Mouse (Mus musculus) adrenal gland, postnatal 36 days (tissue): ENCODE data around the gene Myo16. TPM values are rescaled to one million over a fixed set of nuclear protein-coding genes. Genes with fewer than 3 reads are reported as not detected.

Experiments used
- DNase-seq, 2 experiments: peaks; one replicate each; pipeline ENCODE4 v3.0.0; 2021; ENCODE audit warnings: mixed read lengths in 1 of 2
- total RNA-seq, 2 experiments: library from RNA; stranded (reverse); gene quantifications; 2 replicates each; pipeline ENCODE4 v1.2.3; 2021

Gene Myo16
- total RNA-seq, 2 experiments from 2014 or later = not detected

- no peak for DNase-seq
These were observed 325.3 kb downstream of the Myo16 start for GRCm38 (mm10) chr8:10479059-10479458.

GRCm38 (mm10) chr8:10480850-10481249 is 327.1 kb downstream of the Myo16 start:
- DNase-seq = no peak

DNA sequence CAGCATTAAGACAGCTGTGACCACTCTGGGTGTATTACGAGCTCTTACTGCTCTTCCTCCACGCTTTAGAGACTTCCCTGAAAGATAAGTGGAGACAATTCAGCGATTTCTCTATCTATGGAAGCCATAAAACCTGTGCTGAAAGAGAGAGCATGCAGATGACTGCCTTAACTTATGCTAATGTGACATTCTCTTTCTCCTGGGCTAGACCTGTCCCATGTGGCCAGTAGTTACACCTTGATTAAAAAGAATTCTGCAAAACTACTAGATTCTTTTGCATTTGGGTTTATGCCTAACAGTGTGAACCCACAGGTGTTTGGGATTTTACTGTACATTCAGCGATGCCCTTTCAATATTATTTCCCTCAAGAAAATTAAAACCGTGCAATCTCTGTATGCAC is 328.4 kb downstream of the Myo16 start:
- DNase-seq = no peak

GRCm38 (mm10) chr8:10482880-10483279 is 329.2 kb downstream of the Myo16 start:
- DNase-seq = no peak

DNA sequence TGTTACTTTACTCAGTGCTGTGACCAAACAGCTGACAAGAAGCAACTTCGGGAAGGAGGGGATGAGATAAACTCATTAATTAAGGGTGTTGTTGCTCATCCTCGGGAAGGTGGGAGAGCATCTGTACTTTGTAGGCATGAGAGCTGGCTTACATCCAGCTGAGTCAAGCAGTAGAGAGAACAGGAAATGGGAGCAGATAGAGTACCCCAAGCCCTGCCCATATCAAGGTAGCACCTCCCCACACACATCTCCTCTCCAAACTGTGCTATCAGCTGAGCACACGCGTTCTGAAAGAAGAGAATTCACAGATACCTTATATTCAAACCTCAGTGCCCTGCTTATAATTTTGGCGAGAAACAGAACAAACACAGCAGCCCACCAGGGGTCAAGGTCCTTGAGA is 330.1 kb downstream of the Myo16 start:
- no peak for DNase-seq

GRCm38 (mm10) chr8:10489738-10490419 is 336.2 kb downstream of the Myo16 start:
- no peak for DNase-seq

- DNase-seq = no peak
These were observed 336.7 kb downstream of the Myo16 start for GRCm38 (mm10) chr8:10490420-10490784.

DNA sequence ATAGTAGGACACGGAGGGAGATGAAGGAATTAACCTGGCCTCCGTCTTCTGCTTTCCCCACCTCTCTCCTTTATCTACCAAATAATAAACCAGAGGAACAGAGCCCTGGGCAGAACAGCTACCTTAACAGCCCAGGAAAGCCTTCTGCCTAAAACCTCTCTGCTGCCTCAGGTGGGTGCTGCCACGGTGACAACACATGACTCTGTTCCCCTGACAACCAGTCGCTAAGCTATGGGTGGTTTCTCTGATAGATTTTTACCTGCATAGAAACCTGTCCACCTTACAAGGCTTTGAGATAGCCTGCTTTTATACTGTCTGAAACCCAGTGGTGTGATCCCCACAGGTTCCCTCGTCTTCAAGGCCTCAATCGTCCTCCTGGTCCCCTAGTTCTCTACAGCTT is 337.2 kb downstream of the Myo16 start:
- DNase-seq = no peak

DNA sequence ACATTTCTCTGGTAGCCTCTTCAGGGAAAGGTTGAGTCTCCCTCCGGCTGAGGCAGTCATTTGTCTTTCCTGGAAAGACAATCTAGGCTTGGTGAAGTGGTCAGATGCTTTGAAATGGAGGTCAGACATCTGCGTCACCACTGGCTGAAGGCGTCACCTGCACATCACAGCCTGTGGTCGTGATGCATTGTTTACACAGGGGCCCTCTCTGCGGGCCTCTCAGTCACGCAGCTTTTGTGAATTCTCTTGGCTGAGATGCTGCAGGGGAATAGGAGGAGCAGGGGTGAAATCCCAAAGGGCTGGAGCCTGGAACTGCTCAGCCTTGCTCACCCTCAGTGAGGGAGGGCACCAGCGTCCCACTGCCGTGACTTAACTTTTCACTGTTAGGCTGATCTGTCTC is 346.1 kb downstream of the Myo16 start:
- DNase-seq = peak; percentile 11 to 30

- no peak for DNase-seq
These were observed 346.8 kb downstream of the Myo16 start for GRCm38 (mm10) chr8:10500465-10500864.

GRCm38 (mm10) chr8:10501750-10502149 is 348.0 kb downstream of the Myo16 start:
- no peak for DNase-seq

DNA sequence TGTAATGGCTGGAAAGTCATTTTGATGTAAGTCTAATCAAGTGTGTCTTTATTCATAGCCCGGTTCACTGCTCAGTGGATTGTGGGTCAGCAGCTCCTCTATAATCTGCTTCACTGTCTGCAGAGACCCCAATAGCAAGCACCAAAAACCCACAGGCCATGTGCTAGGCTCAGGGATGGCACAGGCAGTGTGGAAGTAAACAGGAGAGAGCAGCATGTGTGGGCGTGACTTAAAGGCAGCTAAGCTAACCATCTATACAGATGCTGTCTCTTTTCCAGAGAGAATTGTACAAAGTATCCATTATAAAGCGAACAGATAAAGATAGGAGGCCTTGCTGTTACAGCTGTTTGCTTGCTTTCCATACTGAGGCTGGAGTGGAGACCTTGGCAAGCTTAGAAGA is 358.4 kb downstream of the Myo16 start:
- no peak for DNase-seq

- DNase-seq = no peak
These were observed 363.7 kb downstream of the Myo16 start for GRCm38 (mm10) chr8:10517381-10517780.

DNA sequence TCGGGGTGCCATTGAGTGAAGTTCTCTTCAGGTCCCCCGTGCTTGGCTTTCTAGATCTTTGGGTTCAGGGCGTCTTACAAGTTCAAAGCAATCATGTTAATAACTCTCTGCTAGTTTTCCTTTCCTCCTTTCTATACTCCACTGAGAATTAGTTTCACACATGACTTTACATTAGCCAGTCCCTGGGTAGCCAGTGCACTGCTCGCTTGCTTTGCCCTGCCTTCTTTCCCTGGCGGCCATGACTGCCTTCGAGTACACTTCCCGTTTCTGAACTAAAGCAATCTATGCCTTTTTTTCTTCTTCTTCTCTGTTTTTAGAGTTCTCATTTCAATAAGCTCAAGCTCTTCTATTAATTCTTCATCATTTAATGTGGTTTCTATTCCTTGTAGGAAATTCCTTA is 365.6 kb downstream of the Myo16 start:
- no peak for DNase-seq

- no peak for DNase-seq
These were observed 367.8 kb downstream of the Myo16 start for GRCm38 (mm10) chr8:10521463-10521862.

GRCm38 (mm10) chr8:10525686-10526085 is 372.0 kb downstream of the Myo16 start:
- no peak for DNase-seq

- DNase-seq = no peak
These were observed 372.9 kb downstream of the Myo16 start for GRCm38 (mm10) chr8:10526616-10527015.

- no peak for DNase-seq
These were observed 381.0 kb downstream of the Myo16 start for GRCm38 (mm10) chr8:10534619-10535286.

GRCm38 (mm10) chr8:10538319-10538718 is 384.6 kb downstream of the Myo16 start:
- no peak for DNase-seq

GRCm38 (mm10) chr8:10539665-10540064 is 386.0 kb downstream of the Myo16 start:
- DNase-seq = no peak

GRCm38 (mm10) chr8:10545890-10546289 is 392.2 kb downstream of the Myo16 start:
- DNase-seq = no peak

DNA sequence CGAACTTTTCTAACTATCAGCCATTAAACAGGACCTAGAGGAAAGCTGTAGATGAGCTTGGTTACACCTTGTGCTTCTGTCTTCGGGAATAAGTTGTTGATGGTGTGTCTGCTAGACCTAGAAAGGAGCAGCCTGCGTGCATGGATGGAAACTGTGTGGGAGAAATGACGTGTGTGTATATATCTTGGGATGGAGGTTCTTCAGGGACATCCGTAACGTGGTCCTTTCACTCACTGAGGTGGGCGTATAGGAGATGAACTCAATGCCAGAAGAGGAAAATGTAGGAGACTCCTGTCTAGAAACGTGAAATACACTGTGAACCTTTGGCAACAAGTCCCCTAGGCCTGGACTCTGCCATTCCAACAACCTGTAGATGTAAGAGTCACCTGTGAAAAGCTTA is 392.8 kb downstream of the Myo16 start:
- no peak for DNase-seq

DNA sequence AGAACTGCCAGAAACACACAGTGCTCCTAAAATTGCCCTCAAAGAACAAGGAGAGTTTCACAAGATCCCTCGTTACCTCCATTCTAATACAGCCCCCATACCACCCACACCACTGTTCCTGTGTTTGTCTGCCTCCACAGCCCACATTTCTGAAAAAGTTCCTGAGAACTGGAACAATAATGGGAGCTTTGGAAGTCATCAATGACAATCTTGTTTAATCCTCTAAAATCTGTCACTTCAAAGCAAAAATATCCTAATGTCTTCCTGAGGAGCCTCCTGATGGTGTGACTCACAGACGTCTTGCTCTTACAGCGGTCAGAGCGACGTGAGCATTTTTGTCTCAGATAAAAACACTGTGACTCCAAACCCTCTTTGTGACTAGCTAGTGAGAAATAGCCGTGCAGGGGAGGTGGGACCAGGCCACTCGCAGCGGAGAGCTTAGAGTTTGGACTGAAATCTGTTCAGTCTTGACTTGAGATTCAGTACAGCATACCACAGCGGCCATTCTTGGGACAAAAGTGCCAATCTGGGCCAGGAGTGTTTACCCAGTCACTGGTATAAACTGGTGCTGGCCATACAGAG is 394.4 kb downstream of the Myo16 start:
- DNase-seq = no peak

DNA sequence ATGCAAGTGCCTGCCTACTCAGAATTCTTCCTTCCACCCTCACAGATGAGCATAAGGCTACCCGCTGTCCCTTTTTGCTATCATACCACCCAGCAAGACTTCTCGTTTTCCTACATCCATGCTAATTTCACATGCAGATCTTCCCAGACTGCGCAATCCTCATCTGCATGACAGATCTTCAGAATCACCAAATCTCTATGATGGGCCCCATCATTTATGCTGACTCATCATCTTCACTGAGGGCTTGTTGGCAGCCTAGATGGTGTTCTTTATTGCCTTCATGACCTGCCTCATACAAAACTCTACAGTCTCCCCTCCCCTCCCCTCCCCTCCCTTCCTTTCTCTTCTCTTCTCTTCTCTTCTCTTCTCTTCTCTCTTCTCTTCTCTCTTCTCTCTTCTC is 395.7 kb downstream of the Myo16 start:
- DNase-seq = no peak
